Mouse (Mus musculus) midbrain, embryonic 11.5 days (tissue): ENCODE measurements around the gene Ajm1. TPM values are rescaled to one million over a fixed set of nuclear protein-coding genes. Genes with fewer than 3 reads are reported as not detected.
"Not testable (repeated sequence)": the region's sequence is repeated elsewhere in the genome, so short reads cannot be mapped to it uniquely, and the experiment has no call there.

Experiments used
- ATAC-seq: fragments of 200-750 bp; cut with Nextera tagmentation; 2 replicates; pipeline ENCODE4 v1.8.0; 2017; ENCODE audit warnings: moderate TSS enrichment, moderate library complexity; ENCODE audit not compliant: low FRiP score
- DNase-seq: peaks from one replicate; pipeline ENCODE4 v3.0.0; 2015; ENCODE audit warnings: low spot score; ENCODE audit errors: missing footprints
- H3K27ac ChIP-seq: fragments of 300-500 bp; sonication (generic); 2 replicates; pipeline ENCODE4 v1.5.1; 2014; ENCODE audit warnings: low read depth, low read length
- H3K27me3 ChIP-seq: fragments of 300-500 bp; sonication (generic); 2 replicates; pipeline ENCODE4 v1.6.1; 2014; ENCODE audit warnings: mild to moderate bottlenecking, low read length, moderate library complexity, mixed read lengths; ENCODE audit not compliant: control insufficient read depth, insufficient read depth
- H3K36me3 ChIP-seq: fragments of 300-500 bp; sonication (generic); 2 replicates; pipeline ENCODE4 v1.6.1; 2014; ENCODE audit warnings: mild to moderate bottlenecking, low read length, moderate library complexity, mixed read lengths; ENCODE audit not compliant: control insufficient read depth, insufficient read depth
- H3K4me1 ChIP-seq: fragments of 300-500 bp; sonication (generic); 2 replicates; pipeline ENCODE4 v1.6.1; 2014; ENCODE audit warnings: low read length; ENCODE audit not compliant: control insufficient read depth, insufficient read depth
- H3K4me2 ChIP-seq: fragments of 300-500 bp; sonication (generic); 2 replicates; pipeline ENCODE4 v1.6.1; 2014; ENCODE audit warnings: mild to moderate bottlenecking, moderate library complexity
- H3K4me3 ChIP-seq: fragments of 300-500 bp; sonication (generic); 2 replicates; pipeline ENCODE4 v1.5.1; 2014; ENCODE audit warnings: low read depth, low read length
- H3K9ac ChIP-seq: fragments of 300-500 bp; sonication (generic); 2 replicates; pipeline ENCODE4 v1.6.1; 2014; ENCODE audit warnings: low read length
- H3K9me3 ChIP-seq: fragments of 300-500 bp; sonication (generic); 2 replicates; pipeline ENCODE4 v1.6.1; 2016; ENCODE audit warnings: low read length; ENCODE audit not compliant: control insufficient read depth
- WGBS: fragments of 180-500 bp; shearing (Covaris S2); extraction: QIAGEN DNeasy Blood & Tissue Kit; methylation state at CpG from one replicate; pipeline ENCODE4 v1.1.7; 2014; 5-methylcytosine and 5-hydroxymethylcytosine counted together
- polyA plus RNA-seq: library from polyadenylated mRNA; unstranded; fragments of >200 nt; fragmentation: Nextera tagmentation; extraction: Ambion mirVana; gene quantifications from 2 replicates; pipeline ENCODE4 v1.2.1, GENCODE M21; 2014

Gene Ajm1
- polyA plus RNA-seq, 1 experiment from 2014 or later, result 0.07 TPM

GRCm38 (mm10) chr2:25560551-25560950 is 21.0 kb downstream of the Ajm1 start:
- Histone ChIP-seq H3K27ac (no peak overlapping the region), H3K4me1 (peaks cover 19% of the 10 kb centered on the region), H3K9ac (no peak overlapping the region), H3K9me3 (no peaks in the 10 kb centered on the region), H3K27me3 (no peaks in the 10 kb centered on the region), H3K4me2 (no peak overlapping the region), H3K4me3 (no peak overlapping the region), H3K36me3 (peaks cover 15% of the 10 kb centered on the region)
- 95% methylated on average over 8 of the region's 8 CpGs for WGBS
- ATAC-seq (no peak), DNase-seq (peak; percentile 31)

GRCm38 (mm10) chr2:25558774-25559173 is 22.8 kb downstream of the Ajm1 start:
- H3K27ac ChIP-seq, result no peak overlapping the region
- H3K4me3 ChIP-seq, result peak overlapping the region; percentile 93
- H3K27me3 ChIP-seq, result no peaks in the 10 kb centered on the region
- peak overlapping the region; percentile 92 for H3K4me2 ChIP-seq
- WGBS, result 80% methylated on average over 6 of the region's 6 CpGs
- H3K36me3 ChIP-seq, result peaks cover 12% of the 10 kb centered on the region; the same call in 1 of the 2 replicates
- H3K4me1 ChIP-seq, result peaks cover 19% of the 10 kb centered on the region
- no peak for ATAC-seq
- H3K9ac ChIP-seq, result peak overlapping the region; percentile 91
- H3K9me3 ChIP-seq, result no peaks in the 10 kb centered on the region
- no peak for DNase-seq

- peak overlapping the region; percentile 92 for H3K4me2 ChIP-seq
- no peaks in the 10 kb centered on the region for H3K9me3 ChIP-seq
- H3K9ac ChIP-seq, result peak overlapping the region; percentile 91
- H3K27ac ChIP-seq, result no peak overlapping the region; the same call in 1 of the 2 replicates
- under 1% methylated on average over 24 of the region's 24 CpGs for WGBS
- peaks cover 12% of the 10 kb centered on the region; the same call in 1 of the 2 replicates for H3K36me3 ChIP-seq
- no peaks in the 10 kb centered on the region for H3K27me3 ChIP-seq
- ATAC-seq (peak; percentile 65), DNase-seq (no peak)
- peak overlapping the region; percentile 93 for H3K4me3 ChIP-seq
- H3K4me1 ChIP-seq, result peaks cover 19% of the 10 kb centered on the region
Measured at GRCm38 (mm10) chr2:25557964-25558360, 23.6 kb downstream of the Ajm1 start.

GRCm38 (mm10) chr2:25557221-25557963 is 24.2 kb downstream of the Ajm1 start, which contains the start of gene Edf1:
Gene Edf1, plus strand, starts transcription at chr2:25557847.
- Histone ChIP-seq H3K27me3 (no peaks in the 10 kb centered on the region), H3K4me3 (peak within 1 kb of the TSS; percentile 93), H3K4me2 (peak within 1 kb of the TSS; percentile 92), H3K27ac (peak within 1 kb of the TSS; percentile 31), H3K36me3 (peaks cover 10% of the 10 kb centered on the region; the same call in 1 of the 2 replicates), H3K9me3 (no peaks in the 10 kb centered on the region), H3K9ac (peak within 1 kb of the TSS; percentile 91), H3K4me1 (peaks cover 19% of the 10 kb centered on the region)
- ATAC-seq (peak; percentile 99), DNase-seq (peak; percentile 97)
- under 1% methylated on average over 61 of the region's 61 CpGs for WGBS

GRCm38 (mm10) chr2:25556296-25556695 is 25.3 kb downstream of the Ajm1 start:
- DNase-seq, result peak; percentile 76
- peaks cover 3% of the 10 kb centered on the region; the same call in 1 of the 2 replicates for H3K36me3 ChIP-seq
- H3K9ac ChIP-seq, result no peak overlapping the region
- H3K27ac ChIP-seq, result no peak overlapping the region
- H3K4me1 ChIP-seq, result peaks cover 19% of the 10 kb centered on the region
- H3K4me3 ChIP-seq, result no peak overlapping the region
- H3K4me2 ChIP-seq, result no peak overlapping the region
- ATAC-seq, result no peak
- no peaks in the 10 kb centered on the region for H3K27me3 ChIP-seq
- WGBS, result 52% methylated on average over 1 of the region's 1 CpGs
- no peaks in the 10 kb centered on the region for H3K9me3 ChIP-seq

- H3K9me3 ChIP-seq, DNase-seq, H3K4me3 ChIP-seq, ATAC-seq, H3K9ac ChIP-seq, H3K4me2 ChIP-seq, H3K36me3 ChIP-seq, H3K27me3 ChIP-seq, H3K27ac ChIP-seq: not testable (repeated sequence)
- H3K4me1 ChIP-seq, result peaks cover 19% of the 10 kb centered on the region
- WGBS, result 47% methylated on average over 2 of the region's 2 CpGs
Measured at GRCm38 (mm10) chr2:25555479-25555878, 26.1 kb downstream of the Ajm1 start.

- not testable (repeated sequence) for H3K4me1 ChIP-seq, H3K27me3 ChIP-seq, H3K9ac ChIP-seq, H3K27ac ChIP-seq, H3K4me2 ChIP-seq, H3K36me3 ChIP-seq, ATAC-seq, H3K9me3 ChIP-seq, H3K4me3 ChIP-seq
- peak; percentile 72 for DNase-seq
- WGBS, result 82% methylated on average over 4 of the region's 4 CpGs
Measured at GRCm38 (mm10) chr2:25553171-25553786, 28.3 kb downstream of the Ajm1 start.

- Histone ChIP-seq H3K4me1 (peaks cover 3% of the 10 kb centered on the region), H3K4me3 (no peak overlapping the region), H3K9me3 (no peaks in the 10 kb centered on the region), H3K9ac (no peak overlapping the region), H3K4me2 (no peak overlapping the region), H3K27me3 (no peaks in the 10 kb centered on the region), H3K36me3 (no peaks in the 10 kb centered on the region), H3K27ac (no peak overlapping the region)
- DNase-seq (peak; percentile 89), ATAC-seq (no peak)
- 45% methylated on average over 5 of the region's 5 CpGs for WGBS
Measured at GRCm38 (mm10) chr2:25551186-25551585, 30.4 kb downstream of the Ajm1 start.
